Mouse (Mus musculus) testis, postnatal 10 days (tissue): ENCODE measurements around the gene Hfm1.

Experiments
- DNase-seq: peaks from one replicate; pipeline ENCODE4 v3.0.0; 2021; ENCODE audit warnings: low spot score

Gene Hfm1

GRCm38 (mm10) chr5:106925488-106926368, at the start of gene Hfm1:
Hfm1 (minus strand) TSS chr5:106926321.
- DNase-seq: peak; percentile 76

- DNase-seq: no peak
Measured at GRCm38 (mm10) chr5:106973883-106974282, 47.8 kb upstream of the Hfm1 start.

GRCm38 (mm10) chr5:106967578-106967977, 41.5 kb upstream of the Hfm1 start:
- no peak for DNase-seq

DNA sequence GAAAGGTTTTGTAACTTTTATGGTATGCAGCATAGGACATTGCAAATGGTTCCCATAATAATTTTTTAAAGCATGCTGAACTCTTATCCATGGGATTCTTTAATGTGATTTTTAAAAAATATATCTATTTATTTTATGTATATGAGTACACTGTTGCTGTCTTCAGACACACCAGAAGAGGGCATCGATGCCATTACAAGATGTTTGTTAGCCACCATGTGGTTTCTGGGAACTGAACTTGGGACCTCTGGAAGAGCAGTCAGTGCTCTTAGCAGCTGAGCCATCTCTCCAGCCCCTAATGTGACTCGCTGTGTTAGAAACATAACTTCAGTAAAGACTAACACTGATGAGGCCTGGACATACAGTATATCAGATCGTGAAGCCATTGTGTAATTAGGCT, 40.3 kb upstream of the Hfm1 start:
- no peak for DNase-seq

DNA sequence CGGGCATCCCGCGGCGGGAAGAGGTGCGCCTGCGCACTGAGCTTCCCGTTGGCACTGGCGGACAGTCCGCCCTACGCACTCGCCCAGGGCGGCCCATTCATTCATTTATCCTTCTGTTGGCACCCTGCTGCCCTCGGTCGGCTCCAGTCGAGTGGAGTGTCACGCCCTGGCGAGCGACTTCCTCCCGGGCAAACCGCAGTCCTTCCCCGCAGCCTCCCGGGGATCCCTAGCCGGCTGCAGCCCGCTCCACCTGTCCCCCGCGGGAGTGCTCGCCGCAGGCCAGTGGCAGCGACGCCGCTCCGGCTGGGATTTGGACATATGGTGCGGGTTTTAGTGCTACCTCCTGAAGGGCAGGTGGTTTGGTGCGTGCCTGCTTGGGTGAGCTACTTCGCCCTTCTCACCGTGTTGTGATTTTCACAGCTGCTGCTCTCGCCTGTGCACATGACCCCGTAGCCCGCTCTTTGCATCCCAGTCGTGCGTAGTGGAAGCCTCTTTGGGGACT, 38.4 kb upstream of the Hfm1 start:
- DNase-seq: no peak

- DNase-seq: peak; percentile 97
Measured at GRCm38 (mm10) chr5:106963584-106964512, 37.7 kb upstream of the Hfm1 start, which contains the start of gene Cdc7. Cdc7 (plus strand) TSS chr5:106964322.

DNA sequence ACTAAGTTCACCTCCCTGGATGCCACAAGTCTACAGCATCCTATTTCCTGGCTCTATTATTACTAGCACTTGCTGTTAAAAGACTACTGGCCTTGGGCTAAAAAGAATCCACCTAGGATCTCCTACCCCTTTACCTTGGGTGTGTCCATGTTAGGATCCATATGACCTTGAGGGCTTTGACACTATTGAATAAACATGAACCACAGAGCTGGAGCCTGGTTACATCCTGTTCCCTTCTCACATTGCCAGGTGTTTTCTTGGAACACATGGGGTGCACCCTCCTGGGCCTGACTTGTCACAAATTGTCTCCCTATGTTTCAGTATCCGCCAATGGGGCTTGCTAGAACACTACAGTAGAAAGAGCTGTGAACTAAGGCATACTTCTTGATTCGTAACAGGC, 34.3 kb upstream of the Hfm1 start:
- DNase-seq: no peak

DNA sequence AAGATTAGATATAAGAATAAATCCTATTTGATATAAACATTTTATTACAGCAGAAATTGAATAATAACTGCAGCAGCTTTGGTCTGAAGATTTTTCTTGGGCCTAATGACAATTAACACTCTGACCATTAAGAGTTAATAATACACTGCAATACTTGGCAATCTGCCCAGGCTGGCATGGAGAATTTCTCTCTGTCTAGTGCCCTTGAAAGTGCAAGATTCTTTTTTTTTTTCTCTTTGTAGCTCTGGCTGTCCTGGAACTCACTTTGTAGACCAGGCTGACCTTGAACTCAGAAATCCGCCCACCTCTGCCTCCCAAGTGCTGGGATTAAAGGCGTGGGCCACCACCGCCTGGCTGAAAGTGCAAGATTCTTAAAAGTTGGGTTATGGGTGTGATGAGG, 32.9 kb upstream of the Hfm1 start:
- DNase-seq: peak; percentile 68

- no peak for DNase-seq
Measured at GRCm38 (mm10) chr5:106956467-106956866, 30.3 kb upstream of the Hfm1 start.

- no peak for DNase-seq
Measured at GRCm38 (mm10) chr5:106948683-106949082, 22.6 kb upstream of the Hfm1 start.

DNA sequence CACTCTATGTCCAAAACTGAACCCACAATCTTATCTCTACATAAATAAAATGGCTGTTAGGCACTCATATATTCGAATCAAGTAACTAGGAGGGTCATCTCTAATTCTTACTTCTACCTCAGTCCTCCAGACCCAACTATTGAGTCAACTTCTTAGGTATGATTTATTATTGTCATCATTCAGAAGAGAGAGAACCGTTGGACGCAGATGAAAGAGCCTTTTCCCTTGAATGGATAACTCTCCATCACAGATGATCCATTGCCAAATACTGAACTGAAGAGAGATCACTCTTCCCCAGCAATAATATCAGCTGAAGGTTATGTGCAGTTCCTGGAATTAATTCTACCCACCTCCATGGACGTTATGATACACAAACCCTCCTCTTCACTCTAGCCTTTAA, 20.2 kb upstream of the Hfm1 start:
- DNase-seq: no peak

- DNase-seq: no peak
Measured at GRCm38 (mm10) chr5:106927996-106928395, 1.9 kb upstream of the Hfm1 start.

- DNase-seq: no peak
Measured at GRCm38 (mm10) chr5:106926369-106926686, 207 bp upstream of the Hfm1 start.

- DNase-seq: no peak
Measured at GRCm38 (mm10) chr5:106919315-106919714, 6.8 kb downstream of the Hfm1 start.

GRCm38 (mm10) chr5:106896879-106897278, 29.2 kb downstream of the Hfm1 start:
- no peak for DNase-seq

DNA sequence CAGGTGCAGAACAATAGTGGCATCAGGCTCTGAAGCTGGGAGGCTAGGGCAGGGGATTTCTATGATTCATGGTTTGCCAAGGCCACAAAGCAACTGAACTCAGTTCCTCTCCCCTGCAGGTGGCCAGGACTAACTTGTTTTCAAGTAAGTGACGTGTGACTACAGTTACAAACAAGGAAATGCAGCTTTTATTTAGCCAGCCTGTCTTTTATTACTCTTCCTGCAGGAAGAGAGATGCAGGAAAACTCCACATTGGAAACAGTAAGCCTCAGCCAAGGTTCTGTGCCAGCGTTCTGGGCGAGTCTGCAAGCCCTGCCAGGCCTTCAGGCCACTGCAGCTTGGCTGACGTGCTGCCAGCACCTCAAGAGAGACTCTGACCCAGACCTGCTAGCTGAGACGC, 34.3 kb downstream of the Hfm1 start:
- DNase-seq: peak; percentile 45

GRCm38 (mm10) chr5:106887303-106888071, 38.6 kb downstream of the Hfm1 start:
- DNase-seq: no peak

- DNase-seq: no peak
Measured at GRCm38 (mm10) chr5:106885517-106885916, 40.6 kb downstream of the Hfm1 start.

DNA sequence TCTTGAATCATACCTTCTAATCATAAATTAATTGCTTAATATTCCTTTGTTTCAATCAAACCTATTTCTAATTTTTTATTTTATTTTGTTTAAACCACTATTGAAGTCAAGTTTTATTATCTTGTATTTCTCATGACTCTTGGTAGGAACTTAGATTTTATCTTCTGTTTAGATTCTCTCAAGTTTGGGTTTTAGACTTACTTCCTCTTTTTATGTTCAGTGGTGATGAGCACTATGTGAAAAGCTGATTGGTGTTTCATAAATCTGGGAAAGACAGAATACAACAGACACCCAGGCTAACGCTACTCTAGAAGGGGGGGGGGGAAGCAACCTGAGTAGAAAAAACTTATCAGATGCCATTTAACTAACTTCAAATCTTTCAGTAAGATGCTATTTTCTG, 49.7 kb downstream of the Hfm1 start:
- DNase-seq: no peak

DNA sequence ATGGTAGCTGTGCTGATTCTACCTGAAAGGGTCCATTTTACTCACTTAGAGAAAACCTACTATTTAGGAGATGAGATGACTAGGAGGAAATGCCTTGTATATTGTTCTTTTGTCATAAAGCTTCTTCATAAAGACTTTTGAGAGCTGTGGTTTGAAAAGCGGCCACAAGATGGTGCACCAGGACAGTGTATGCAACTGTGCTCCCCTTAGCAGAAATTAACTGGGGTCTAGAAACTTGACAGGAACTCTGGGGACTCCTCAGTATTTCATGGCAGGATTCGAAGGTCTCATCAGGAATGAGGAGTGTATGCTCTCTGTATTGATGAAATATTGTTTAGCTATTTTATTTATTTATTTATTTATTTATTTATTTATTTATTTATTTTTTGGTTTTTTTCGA, 65.7 kb downstream of the Hfm1 start:
- DNase-seq: peak; percentile 83

GRCm38 (mm10) chr5:106853284-106853683, 72.8 kb downstream of the Hfm1 start:
- no peak for DNase-seq

- DNase-seq: no peak
Measured at GRCm38 (mm10) chr5:106847045-106847444, 79.1 kb downstream of the Hfm1 start.
